Mouse (Mus musculus): ENCODE measurements around the gene Cbx8. TPM values are rescaled to one million over a fixed set of nuclear protein-coding genes. Genes with fewer than 3 reads are reported as not detected.

Gene Cbx8
- total and polyA plus RNA-seq, 2 experiments from 2014 or later: 7.6 to 15.5 TPM

GRCm38 (mm10) chr11:118992781-118993180, 48.0 kb downstream of the Cbx8 start:
- DNase-seq (ENCODE audit: low spot score) (no peak), ATAC-seq (ENCODE audit: low FRiP score) (no peak)
- no peak overlapping the region for H3K9ac ChIP-seq (replicated peaks; ENCODE audit: low read length, poor library complexity, severe bottlenecking)
- H3K4me3 ChIP-seq (ENCODE audit: low read depth, low read length): no peak overlapping the region
- no peaks in the 10 kb centered on the region for H3K9me3 ChIP-seq (ENCODE audit: low read length)
- no peak overlapping the region for H3K4me2 ChIP-seq (ENCODE audit: low read depth, low read length, poor library complexity, severe bottlenecking)
- no peaks in the 10 kb centered on the region for H3K27me3 ChIP-seq (ENCODE audit: insufficient read depth, low read length)
- H3K36me3 ChIP-seq (ENCODE audit: insufficient read depth, low read length): no peaks in the 10 kb centered on the region
- no peak for TF ChIP-seq CTCF (IDR thresholded peaks at IDR 0.05)
- 85% methylated on average over 3 of the region's 3 CpGs for WGBS
- H3K27ac ChIP-seq (ENCODE audit: low read depth, low read length): no peak overlapping the region
- H3K4me1 ChIP-seq (ENCODE audit: insufficient read depth, low read length): no peaks in the 10 kb centered on the region

- Histone ChIP-seq H3K27me3 (ENCODE audit: insufficient read depth, low read length) (no peaks in the 10 kb centered on the region), H3K27ac (ENCODE audit: low read depth, low read length) (no peak within 1 kb of the TSS), H3K36me3 (ENCODE audit: insufficient read depth, low read length) (no peaks in the 10 kb centered on the region), H3K4me1 (ENCODE audit: insufficient read depth, low read length) (no peaks in the 10 kb centered on the region), H3K4me3 (ENCODE audit: low read depth, low read length) (no peak within 1 kb of the TSS), H3K9ac (replicated peaks; ENCODE audit: low read length, poor library complexity, severe bottlenecking) (no peak within 1 kb of the TSS), H3K4me2 (ENCODE audit: low read depth, low read length, poor library complexity, severe bottlenecking) (no peak within 1 kb of the TSS), H3K9me3 (ENCODE audit: low read length) (no peaks in the 10 kb centered on the region)
- ATAC-seq (ENCODE audit: low FRiP score) (no peak), DNase-seq (ENCODE audit: low spot score) (no peak)
- TF ChIP-seq CTCF (IDR thresholded peaks at IDR 0.05): no peak
- WGBS: 94% methylated on average over 10 of the region's 10 CpGs
Measured at GRCm38 (mm10) chr11:118987999-118988398, 52.8 kb downstream of the Cbx8 start, which contains the start of gene Enpp7. TSS of gene Enpp7 (plus strand) at chr11:118988188.

Other genes with a start within 250 kb of the Cbx8 start
- 41.2 and 60.3 TPM in 2 replicates for gene Rbfox3, start 129.4 kb downstream of the Cbx8 start, total RNA-seq (2014; rRNA removed)
- 72.5 and 73.3 TPM in 2 replicates for gene Rbfox3, start 129.4 kb downstream of the Cbx8 start, polyA plus RNA-seq (2015; fragmentation: Nextera tagmentation; extraction: Ambion mirVana)
- not detected in 2 replicates for gene Enpp7, start 52.8 kb downstream of the Cbx8 start, total RNA-seq (2014; rRNA removed)
- not detected in 2 replicates for gene Enpp7, start 52.8 kb downstream of the Cbx8 start, polyA plus RNA-seq (2015; fragmentation: Nextera tagmentation; extraction: Ambion mirVana)
- 9.6 and 10.6 TPM in 2 replicates for gene Cbx2, start 18.0 kb downstream of the Cbx8 start, total RNA-seq (2014; rRNA removed)
- gene Cbx2, start 18.0 kb downstream of the Cbx8 start, polyA plus RNA-seq (2015; fragmentation: Nextera tagmentation; extraction: Ambion mirVana): 5.6 and 6.7 TPM in 2 replicates
- 48.6 and 53.4 TPM in 2 replicates for gene Cbx4, start 45.3 kb upstream of the Cbx8 start, total RNA-seq (2014; rRNA removed)
- gene Cbx4, start 45.3 kb upstream of the Cbx8 start, polyA plus RNA-seq (2015; fragmentation: Nextera tagmentation; extraction: Ambion mirVana): 30.5 TPM in 2 replicates
- gene Tbc1d16, start 187.5 kb upstream of the Cbx8 start, total RNA-seq (2014; rRNA removed): 152 and 156 TPM in 2 replicates
- 43.1 and 43.5 TPM in 2 replicates for gene Tbc1d16, start 187.5 kb upstream of the Cbx8 start, polyA plus RNA-seq (2015; fragmentation: Nextera tagmentation; extraction: Ambion mirVana)
- 13.3 and 22.7 TPM in 2 replicates for gene Ccdc40, start 187.6 kb upstream of the Cbx8 start, total RNA-seq (2014; rRNA removed)
- gene Ccdc40, start 187.6 kb upstream of the Cbx8 start, polyA plus RNA-seq (2015; fragmentation: Nextera tagmentation; extraction: Ambion mirVana): 10.3 and 13.3 TPM in 2 replicates
- gene Gaa, start 226.9 kb upstream of the Cbx8 start, total RNA-seq (2014; rRNA removed): 186 and 222 TPM in 2 replicates
- 154 and 158 TPM in 2 replicates for gene Gaa, start 226.9 kb upstream of the Cbx8 start, polyA plus RNA-seq (2015; fragmentation: Nextera tagmentation; extraction: Ambion mirVana)

Measured in midbrain, postnatal 0 days (tissue).